Mouse (Mus musculus) heart, postnatal 0 days (tissue): ENCODE measurements at regions not wholly inside any gene's neighbourhood (a gene's known extent, or its start where the extent isn't known, plus 50 kb on each side); places are given as distances from the start of the nearest gene placed in this dataset.

Source experiments
- CTCF ChIP-seq: IDR thresholded peaks from 2 replicates; pipeline ENCODE4 v1.5.1; 2016; ENCODE audit warnings: antibody characterized with exemption, control low read depth, low read depth
- EP300 ChIP-seq: IDR thresholded peaks from 2 replicates; pipeline ENCODE4 v1.6.1; 2016; ENCODE audit warnings: antibody characterized with exemption, low read depth

- TF ChIP-seq CTCF (no peak), EP300 (no peak)
Measured at GRCm38 (mm10) chr5:43089475-43089874, 143.5 kb upstream of the Cpeb2 start.
